Mouse (Mus musculus) cortical plate, adult 2 months (tissue): ENCODE results near the gene Proser3.

ENCODE experiments used
- CTCF ChIP-seq: fragments of 200-500 bp; IDR thresholded peaks from 2 replicates; pipeline ENCODE4 v1.5.1; 2011; ENCODE audit warnings: mild to moderate bottlenecking, control low read depth, low read length; ENCODE audit not compliant: insufficient read depth; ENCODE audit errors: extremely low read depth
- POLR2A ChIP-seq: fragments of 200-500 bp; IDR thresholded peaks from 2 replicates; pipeline ENCODE4 v1.6.1; 2011; ENCODE audit warnings: mild to moderate bottlenecking, low read length, control low read depth; ENCODE audit not compliant: insufficient read depth; ENCODE audit errors: extremely low read depth

DNA sequence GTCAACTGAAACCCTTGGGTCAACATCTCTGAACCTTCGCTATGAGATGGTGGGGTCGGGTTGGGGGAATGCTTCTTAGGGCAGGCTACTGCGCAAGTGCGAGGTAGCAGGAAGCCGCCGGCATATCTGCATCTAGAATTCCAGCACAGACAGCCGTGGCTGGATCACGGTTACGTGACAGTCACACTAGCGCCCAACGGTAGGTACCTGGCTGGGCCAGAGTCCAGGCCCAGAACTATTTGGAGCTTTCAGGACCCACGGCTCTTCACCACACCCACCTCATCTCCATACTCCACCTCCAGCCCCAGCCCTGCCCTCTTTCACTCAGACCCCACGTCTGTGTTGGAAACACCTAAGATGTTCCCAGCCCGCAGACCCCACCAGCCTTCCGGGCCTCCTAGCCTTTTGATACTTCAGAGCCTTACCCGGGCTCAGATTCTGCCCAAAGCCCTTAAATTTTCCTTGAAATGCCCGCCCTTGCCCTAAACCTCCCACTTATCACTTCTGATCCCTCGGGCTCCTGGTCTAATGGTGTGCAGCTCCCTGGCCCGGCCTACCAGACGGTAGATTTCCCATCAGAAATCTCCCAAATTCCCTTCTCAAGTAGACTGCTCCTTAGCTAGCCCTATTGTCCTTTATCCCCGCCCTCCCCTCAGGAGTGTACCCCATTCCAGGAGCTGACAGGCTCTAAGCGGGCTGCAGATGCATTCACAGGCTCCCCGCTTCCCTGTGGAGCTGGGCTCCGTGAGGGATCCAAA lies 36.9 kb downstream of the Proser3 start:
- TF ChIP-seq POLR2A: no peak
- no peak for TF ChIP-seq CTCF
